Mouse (Mus musculus) liver, embryonic 16.5 days (tissue): ENCODE measurements at regions not wholly inside any gene's neighbourhood (a gene's known extent, or its start where the extent isn't known, plus 50 kb on each side); places are given as distances from the start of the nearest gene placed in this dataset.

Experiments
- ATAC-seq: fragments of 200-750 bp; cut with Nextera tagmentation; 2 replicates; pipeline ENCODE4 v1.8.0; 2017; ENCODE audit warnings: low read depth, mild to moderate bottlenecking, moderate number of reproducible peaks, moderate library complexity
- H3K27ac ChIP-seq: fragments of 300-500 bp; sonication (generic); 2 replicates; pipeline ENCODE4 v1.5.1; 2014; ENCODE audit warnings: mild to moderate bottlenecking, low read length
- H3K27me3 ChIP-seq: fragments of 300-500 bp; sonication (generic); 2 replicates; pipeline ENCODE4 v1.6.1; 2014; ENCODE audit warnings: low read depth, low read length, mixed read lengths; ENCODE audit not compliant: control insufficient read depth, insufficient read depth
- H3K36me3 ChIP-seq: fragments of 300-500 bp; sonication (generic); 2 replicates; pipeline ENCODE4 v1.6.1; 2014; ENCODE audit warnings: mild to moderate bottlenecking; ENCODE audit not compliant: control insufficient read depth, insufficient read depth
- H3K4me1 ChIP-seq: fragments of 300-500 bp; sonication (generic); 2 replicates; pipeline ENCODE4 v1.6.1; 2014; ENCODE audit warnings: low read depth, low read length, mixed read lengths; ENCODE audit not compliant: control insufficient read depth
- H3K4me2 ChIP-seq: fragments of 300-500 bp; sonication (generic); 2 replicates; pipeline ENCODE4 v1.6.1; 2014; ENCODE audit warnings: low read depth, low read length, mixed read lengths
- H3K4me3 ChIP-seq: fragments of 300-500 bp; sonication (generic); 2 replicates; pipeline ENCODE4 v1.5.1; 2014; ENCODE audit warnings: low read depth, mild to moderate bottlenecking, low read length
- H3K9ac ChIP-seq: fragments of 300-500 bp; sonication (generic); 2 replicates; pipeline ENCODE4 v1.6.1; 2014; ENCODE audit warnings: low read depth, low read length
- H3K9me3 ChIP-seq: fragments of 300-500 bp; sonication (generic); replicated peaks from 2 replicates; pipeline ENCODE4 v1.6.1; 2016; ENCODE audit warnings: low read length; ENCODE audit not compliant: control insufficient read depth
- WGBS: fragments of 180-500 bp; shearing (Covaris S2); extraction: QIAGEN DNeasy Blood & Tissue Kit; methylation state at CpG from one replicate; pipeline ENCODE4 v1.1.7; 2014; ENCODE audit not compliant: insufficient replicate concordance; 5-methylcytosine and 5-hydroxymethylcytosine counted together

- Histone ChIP-seq H3K9me3 (no peaks in the 10 kb centered on the region), H3K9ac (no peak overlapping the region), H3K4me2 (no peak overlapping the region), H3K4me3 (no peak overlapping the region), H3K4me1 (no peaks in the 10 kb centered on the region), H3K36me3 (no peaks in the 10 kb centered on the region), H3K27me3 (no peaks in the 10 kb centered on the region), H3K27ac (no peak overlapping the region)
- ATAC-seq = no peak
- WGBS = 50% methylated on average over 9 of the region's 9 CpGs
Observed at GRCm38 (mm10) chr13:44305134-44305991, 423.9 kb upstream of the Jarid2 start.

- H3K27me3 ChIP-seq = no peaks in the 10 kb centered on the region
- H3K36me3 ChIP-seq = no peaks in the 10 kb centered on the region
- H3K4me1 ChIP-seq = no peaks in the 10 kb centered on the region
- no peaks in the 10 kb centered on the region for H3K9me3 ChIP-seq
- 55% methylated on average over 15 of the region's 15 CpGs for WGBS
- H3K4me3 ChIP-seq = no peak overlapping the region
- no peak overlapping the region for H3K27ac ChIP-seq
- no peak overlapping the region for H3K9ac ChIP-seq
- ATAC-seq = no peak
- no peak overlapping the region for H3K4me2 ChIP-seq
Observed at GRCm38 (mm10) chr13:44306275-44307050, 422.8 kb upstream of the Jarid2 start.

- H3K4me2 ChIP-seq = no peak overlapping the region
- no peak overlapping the region for H3K4me3 ChIP-seq
- WGBS = 68% methylated on average over 13 of the region's 13 CpGs
- ATAC-seq = no peak
- H3K27ac ChIP-seq = no peak overlapping the region
- no peaks in the 10 kb centered on the region for H3K4me1 ChIP-seq
- H3K27me3 ChIP-seq = no peaks in the 10 kb centered on the region
- H3K9me3 ChIP-seq = no peaks in the 10 kb centered on the region
- no peaks in the 10 kb centered on the region for H3K36me3 ChIP-seq
- no peak overlapping the region for H3K9ac ChIP-seq
Observed at GRCm38 (mm10) chr13:44308227-44308626, 421.0 kb upstream of the Jarid2 start.

- Histone ChIP-seq H3K4me3 (no peak overlapping the region), H3K9ac (no peak overlapping the region), H3K27me3 (no peaks in the 10 kb centered on the region), H3K27ac (no peak overlapping the region), H3K4me1 (no peaks in the 10 kb centered on the region), H3K9me3 (no peaks in the 10 kb centered on the region), H3K36me3 (no peaks in the 10 kb centered on the region), H3K4me2 (no peak overlapping the region)
- ATAC-seq = no peak
- 69% methylated on average over 6 of the region's 6 CpGs for WGBS
Observed at GRCm38 (mm10) chr13:44312237-44312636, 417.0 kb upstream of the Jarid2 start.

GRCm38 (mm10) chr13:44316747-44317446 lies 412.4 kb upstream of the Jarid2 start:
- no peak for ATAC-seq
- H3K27me3 ChIP-seq = no peaks in the 10 kb centered on the region
- WGBS = 66% methylated on average over 13 of the region's 13 CpGs
- H3K36me3 ChIP-seq = no peaks in the 10 kb centered on the region
- H3K9ac ChIP-seq = no peak overlapping the region
- no peak overlapping the region for H3K27ac ChIP-seq
- H3K4me3 ChIP-seq = no peak overlapping the region
- H3K4me1 ChIP-seq = no peaks in the 10 kb centered on the region
- no peaks in the 10 kb centered on the region for H3K9me3 ChIP-seq
- no peak overlapping the region for H3K4me2 ChIP-seq

DNA sequence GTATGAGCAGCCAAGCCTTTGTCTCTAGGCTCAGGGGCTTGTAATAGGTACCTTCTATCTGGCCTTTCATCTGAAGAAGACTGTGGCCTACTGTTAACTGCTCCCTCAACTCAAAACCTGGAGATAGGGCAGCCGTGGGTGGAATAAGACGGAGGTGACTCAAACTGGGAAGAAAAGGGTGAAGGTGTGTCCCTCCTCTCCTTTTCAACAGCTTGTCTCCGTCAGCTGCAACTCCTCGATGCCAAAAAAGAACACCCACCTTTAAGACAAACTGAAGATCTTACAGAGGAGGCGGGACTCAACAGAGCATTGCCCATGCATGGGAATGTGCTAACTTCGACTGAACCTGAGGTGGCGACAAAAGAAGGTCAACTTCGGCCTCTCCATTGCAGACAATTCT lies 411.7 kb upstream of the Jarid2 start:
- Histone ChIP-seq H3K9me3 (no peaks in the 10 kb centered on the region), H3K9ac (no peak overlapping the region), H3K4me3 (no peak overlapping the region), H3K27me3 (no peaks in the 10 kb centered on the region), H3K27ac (no peak overlapping the region), H3K4me1 (no peaks in the 10 kb centered on the region), H3K36me3 (no peaks in the 10 kb centered on the region), H3K4me2 (no peak overlapping the region)
- 67% methylated on average over 8 of the region's 8 CpGs for WGBS
- ATAC-seq = no peak

- no peaks in the 10 kb centered on the region for H3K4me1 ChIP-seq
- no peaks in the 10 kb centered on the region for H3K27me3 ChIP-seq
- 76% methylated on average over 9 of the region's 9 CpGs for WGBS
- ATAC-seq = no peak
- no peak overlapping the region for H3K4me3 ChIP-seq
- H3K9me3 ChIP-seq = no peaks in the 10 kb centered on the region
- H3K27ac ChIP-seq = no peak overlapping the region
- no peak overlapping the region for H3K9ac ChIP-seq
- no peak overlapping the region for H3K4me2 ChIP-seq
- no peaks in the 10 kb centered on the region for H3K36me3 ChIP-seq
Observed at GRCm38 (mm10) chr13:44319101-44319500, 410.2 kb upstream of the Jarid2 start.

DNA sequence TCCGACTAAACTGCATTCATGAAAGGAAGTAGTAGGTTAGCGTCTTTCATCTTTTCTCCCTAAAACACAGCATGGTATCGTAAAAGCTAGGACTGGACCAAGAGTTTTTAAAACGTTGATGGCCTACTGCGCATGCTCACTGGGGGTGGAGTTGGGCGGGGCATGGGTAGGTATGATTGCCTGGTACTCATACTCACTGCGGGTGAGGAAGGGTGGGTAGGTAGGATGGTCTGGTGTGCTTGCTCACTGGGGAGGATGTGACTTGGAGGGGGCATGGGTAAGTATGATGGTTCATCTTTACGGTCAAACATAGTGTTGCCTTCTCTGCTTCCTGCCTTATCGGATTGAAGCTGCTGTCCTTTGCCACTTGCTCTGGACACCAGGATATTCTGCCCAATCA lies 409.8 kb upstream of the Jarid2 start:
- no peaks in the 10 kb centered on the region for H3K9me3 ChIP-seq
- H3K4me2 ChIP-seq = no peak overlapping the region
- no peak overlapping the region for H3K4me3 ChIP-seq
- no peaks in the 10 kb centered on the region for H3K36me3 ChIP-seq
- H3K27ac ChIP-seq = no peak overlapping the region
- no peaks in the 10 kb centered on the region for H3K27me3 ChIP-seq
- no peak for ATAC-seq
- no peaks in the 10 kb centered on the region for H3K4me1 ChIP-seq
- H3K9ac ChIP-seq = no peak overlapping the region
- 77% methylated on average over 9 of the region's 9 CpGs for WGBS
